26 mouse cellular contexts compared by ENCODE assay signal in the genomic region with DNA sequence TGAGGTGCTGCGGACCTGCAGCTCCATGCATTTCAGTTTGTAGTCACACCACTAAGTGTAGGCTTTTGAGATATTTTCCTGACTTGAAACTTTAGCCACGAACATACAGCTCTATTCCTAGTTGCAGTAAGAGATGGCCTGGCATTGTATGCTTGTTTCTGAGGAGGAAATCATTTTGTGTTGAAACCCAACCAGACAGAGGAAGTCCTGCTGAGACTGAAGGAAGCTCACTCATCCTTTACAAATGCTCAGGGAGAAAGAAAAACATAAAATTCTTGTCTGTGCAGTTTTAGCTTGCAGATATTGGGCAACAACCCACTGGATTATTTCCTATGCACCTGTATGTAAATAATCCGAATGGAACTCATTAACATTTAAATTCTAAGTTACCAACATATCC.
"Had no signal": no experiment of that assay in that cellular context is flagged by ENCODE, and none has a peak within 500 bp of the region (broad histone marks: within the 10 kb centered on the region; RNA-seq: fewer than 3 reads in every experiment).

No protein-coding gene starts in this region.

- H3K4me3 ChIP-seq: layer of hippocampus, adult 2 months; limb, embryonic 10.5 days; limb, embryonic 13.5 days; liver, embryonic 12.5 days; liver, embryonic 15.5 days; lung, embryonic 15.5 days; megakaryocyte, embryonic 14.5 days; midbrain, embryonic 10.5 days; midbrain, embryonic 13.5 days; neural tube, embryonic 12.5 days; neural tube, embryonic 15.5 days had no signal

- H3K4me1 ChIP-seq: limb, embryonic 10.5 days; limb, embryonic 13.5 days; liver, embryonic 12.5 days; liver, embryonic 15.5 days; lung, embryonic 15.5 days; megakaryocyte, embryonic 14.5 days; midbrain, embryonic 10.5 days; neural tube, embryonic 12.5 days; neural tube, embryonic 15.5 days had no signal

- H3K27ac ChIP-seq: kidney, postnatal 0 days; layer of hippocampus, adult 2 months; limb, embryonic 10.5 days; limb, embryonic 13.5 days; liver, embryonic 12.5 days; liver, embryonic 15.5 days; lung, embryonic 15.5 days; midbrain, embryonic 10.5 days; midbrain, embryonic 13.5 days; neural tube, embryonic 12.5 days; neural tube, embryonic 15.5 days; stomach, postnatal 0 days had no signal

- DNase-seq: kidney, postnatal 25 days; layer of hippocampus, adult 9-11 months; layer of hippocampus, postnatal 36 days; liver; lung, adult 18-20 months; lung, postnatal 10 days; lung, postnatal 36 days; right cerebral cortex, adult 18-20 months; right cerebral cortex, postnatal 14 days; right cerebral cortex, postnatal 4 days; thymus, adult 2 months; thymus, postnatal 14 days; thymus, postnatal 4 days had no signal

- H3K9me3 ChIP-seq: limb, embryonic 10.5 days; limb, embryonic 13.5 days; liver, embryonic 12.5 days; liver, embryonic 15.5 days; lung, embryonic 15.5 days; midbrain, embryonic 10.5 days; midbrain, embryonic 13.5 days; neural tube, embryonic 12.5 days; neural tube, embryonic 15.5 days had no signal

- H3K9ac ChIP-seq: limb, embryonic 13.5 days; liver, embryonic 12.5 days; liver, embryonic 15.5 days; lung, embryonic 15.5 days; midbrain, embryonic 13.5 days; neural tube, embryonic 12.5 days; neural tube, embryonic 15.5 days had no signal

- ATAC-seq: liver, embryonic 12.5 days; midbrain, embryonic 13.5 days had no signal

- H3K4me2 ChIP-seq: limb, embryonic 13.5 days; liver, embryonic 12.5 days; liver, embryonic 15.5 days; lung, embryonic 15.5 days; midbrain, embryonic 13.5 days; neural tube, embryonic 12.5 days; neural tube, embryonic 15.5 days had no signal

- H3K36me3 ChIP-seq: limb, embryonic 10.5 days; limb, embryonic 13.5 days; liver, embryonic 12.5 days; liver, embryonic 15.5 days; lung, embryonic 15.5 days; midbrain, embryonic 10.5 days; midbrain, embryonic 13.5 days; neural tube, embryonic 12.5 days; neural tube, embryonic 15.5 days had no signal

- H3K27me3 ChIP-seq: limb, embryonic 13.5 days; liver, embryonic 12.5 days; liver, embryonic 15.5 days; lung, embryonic 15.5 days; megakaryocyte, embryonic 14.5 days; midbrain, embryonic 13.5 days; neural tube, embryonic 12.5 days; neural tube, embryonic 15.5 days had no signal
